In the genomic region with DNA sequence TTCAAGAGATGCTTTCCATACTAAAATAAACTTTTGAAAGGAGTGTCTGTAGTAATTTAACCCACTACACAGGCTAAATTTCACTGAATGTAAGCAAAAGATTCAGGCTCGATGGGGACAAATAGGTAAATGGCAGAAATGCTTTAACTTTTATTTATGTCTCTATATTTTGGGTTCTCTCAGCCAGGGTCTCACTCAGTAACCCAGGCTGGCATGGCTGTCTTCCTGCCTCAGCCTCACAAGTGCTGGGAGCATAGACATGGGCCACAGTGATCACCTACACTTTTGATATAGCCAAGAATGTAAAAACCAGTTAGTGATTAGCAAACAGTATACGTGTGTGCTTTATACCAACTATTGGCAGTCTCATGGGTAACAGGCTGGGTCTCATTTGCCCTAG, we compare ENCODE assay signal across 10 mouse cellular contexts. TPM values are rescaled to one million over a fixed set of nuclear protein-coding genes. Genes with fewer than 3 reads are reported as not detected.
DNase-seq lines count a peak whose midpoint lies in the region; ATAC-seq and TF ChIP-seq lines count a peak whose summit lies in the region.
"Had no signal": no experiment of that assay in that cellular context is flagged by ENCODE, and none has a peak within 500 bp of the region (broad histone marks: within the 10 kb centered on the region; RNA-seq: fewer than 3 reads in every experiment).

No protein-coding gene starts in this region.

- no peaks in the 10 kb centered on the region for H3K27me3 ChIP-seq in heart, embryonic 11.5 days (ENCODE audit: control insufficient read depth, insufficient read depth, low read length)
- H3K27me3 ChIP-seq in lung, postnatal 0 days (replicated peaks; ENCODE audit: insufficient read depth, low read length): no peaks in the 10 kb centered on the region
- no peaks in the 10 kb centered on the region for H3K27me3 ChIP-seq in hindbrain, postnatal 0 days (ENCODE audit: insufficient read depth, low read length)
- H3K27me3 ChIP-seq in neural tube, embryonic 13.5 days: no peaks in the 10 kb centered on the region
- H3K27me3 ChIP-seq: forebrain, embryonic 13.5 days had no signal

- no peak overlapping the region for H3K9ac ChIP-seq in heart, embryonic 11.5 days (ENCODE audit: low read depth, low read length)
- H3K9ac ChIP-seq in lung, postnatal 0 days (replicated peaks; ENCODE audit: low read depth): peak overlapping the region; percentile 58; the same call in 1 of the 2 replicates
- H3K9ac ChIP-seq in hindbrain, postnatal 0 days (replicated peaks; ENCODE audit: low read length): no peak overlapping the region
- H3K9ac ChIP-seq in neural tube, embryonic 13.5 days: no peak overlapping the region

- TF ChIP-seq EP300 in lung, postnatal 0 days (IDR thresholded peaks at IDR 0.05): no peak

- no peaks in the 10 kb centered on the region for H3K9me3 ChIP-seq in heart, embryonic 11.5 days (replicated peaks; ENCODE audit: control insufficient read depth, low read length)
- no peaks in the 10 kb centered on the region for H3K9me3 ChIP-seq in lung, postnatal 0 days (ENCODE audit: low read length)
- no peaks in the 10 kb centered on the region for H3K9me3 ChIP-seq in hindbrain, postnatal 0 days (ENCODE audit: low read length)
- H3K9me3 ChIP-seq in neural tube, embryonic 13.5 days: no peaks in the 10 kb centered on the region
- H3K9me3 ChIP-seq: forebrain, embryonic 13.5 days had no signal

- no peak overlapping the region for H3K27ac ChIP-seq in heart, embryonic 11.5 days (ENCODE audit: low read depth, low read length)
- 0 out of 2 replicates have a peak overlapping the region, but pooled peaks have one; percentile 100 for H3K27ac ChIP-seq in lung, postnatal 0 days (ENCODE audit: low read length)
- no peak overlapping the region for H3K27ac ChIP-seq in hindbrain, postnatal 0 days
- no peak overlapping the region for H3K27ac ChIP-seq in neural tube, embryonic 13.5 days (replicated peaks)

- peak overlapping the region; percentile 85 for H3K4me3 ChIP-seq in heart, embryonic 11.5 days (ENCODE audit: low read depth, low read length)
- peak overlapping the region; percentile 99; the same call in 1 of the 2 replicates for H3K4me3 ChIP-seq in lung, postnatal 0 days (ENCODE audit: low read depth, low read length)
- H3K4me3 ChIP-seq in lung, adult 2 months (replicated peaks; ENCODE audit: extremely low read depth, low read depth, low read length): no peak overlapping the region
- H3K4me3 ChIP-seq in hindbrain, postnatal 0 days (ENCODE audit: low read length): no peak overlapping the region
- no peak overlapping the region for H3K4me3 ChIP-seq in neural tube, embryonic 13.5 days

- 89% methylated on average over 2 of the region's 2 CpGs for WGBS in heart, embryonic 11.5 days (ENCODE audit: insufficient replicate concordance)
- 80% methylated on average over 2 of the region's 2 CpGs for WGBS in lung, postnatal 0 days
- WGBS in lung, adult 2 months: 68% methylated on average over 2 of the region's 2 CpGs
- 89% methylated on average over 2 of the region's 2 CpGs for WGBS in hindbrain, postnatal 0 days
- 93% methylated on average over 2 of the region's 2 CpGs for WGBS in neural tube, embryonic 13.5 days

- no peak for TF ChIP-seq POLR2A in lung, adult 2 months (IDR thresholded peaks at IDR 0.05; ENCODE audit: borderline replicate concordance, extremely low read depth, low read depth, low read length)

- DNase-seq in heart, postnatal 4 days: no peak
- DNase-seq in lung, postnatal 0 days (ENCODE audit: low spot score): no peak
- DNase-seq in lung, adult 2 months: no peak
- DNase-seq in hindbrain, postnatal 0 days (ENCODE audit: low spot score): no peak
- no peak for DNase-seq in layer of hippocampus, adult 18-20 months (ENCODE audit: low spot score in 2 of 2)
- no peak for DNase-seq in adrenal gland, adult 18-20 months (ENCODE audit: low spot score in 2 of 2)
- DNase-seq: right cerebral cortex, postnatal 4 days had no signal

- TF ChIP-seq CTCF in lung, postnatal 0 days (IDR thresholded peaks at IDR 0.05): no peak
- no peak for TF ChIP-seq CTCF in lung, adult 2 months (IDR thresholded peaks at IDR 0.05; ENCODE audit: insufficient read depth, low read length)
- TF ChIP-seq CTCF in hindbrain, postnatal 0 days (IDR thresholded peaks at IDR 0.05; ENCODE audit: low read depth): no peak

- no peak for ATAC-seq in heart, embryonic 11.5 days (replicated peaks; ENCODE audit: insufficient number of reproducible peaks, low FRiP score, low TSS enrichment)
- no peak for ATAC-seq in lung, postnatal 0 days
- no peak for ATAC-seq in hindbrain, postnatal 0 days
- ATAC-seq in neural tube, embryonic 13.5 days (ENCODE audit: low read depth): no peak
- ATAC-seq: forebrain, embryonic 13.5 days had no signal

- H3K4me2 ChIP-seq in heart, embryonic 11.5 days: peak overlapping the region; percentile 75
- H3K4me2 ChIP-seq in lung, postnatal 0 days (replicated peaks; ENCODE audit: low read depth, low read length): no peak overlapping the region; the same call in 1 of the 2 replicates
- peak overlapping the region; percentile 63; the same call in 1 of the 2 replicates for H3K4me2 ChIP-seq in hindbrain, postnatal 0 days (ENCODE audit: low read depth, low read length)
- peak overlapping the region; percentile 72 for H3K4me2 ChIP-seq in neural tube, embryonic 13.5 days

- no peaks in the 10 kb centered on the region for H3K36me3 ChIP-seq in heart, embryonic 11.5 days (ENCODE audit: control insufficient read depth, insufficient read depth, low read length)
- H3K36me3 ChIP-seq in lung, postnatal 0 days (ENCODE audit: insufficient read depth, low read length): no peaks in the 10 kb centered on the region
- H3K36me3 ChIP-seq in hindbrain, postnatal 0 days (ENCODE audit: insufficient read depth, low read length): no peaks in the 10 kb centered on the region
- no peaks in the 10 kb centered on the region for H3K36me3 ChIP-seq in neural tube, embryonic 13.5 days

- peaks cover 4% of the 10 kb centered on the region for H3K4me1 ChIP-seq in heart, embryonic 11.5 days (ENCODE audit: control insufficient read depth, insufficient read depth, low read length)
- H3K4me1 ChIP-seq in lung, postnatal 0 days (ENCODE audit: insufficient read depth, low read depth, low read length): peaks cover 2% of the 10 kb centered on the region; the same call in 1 of the 2 replicates
- H3K4me1 ChIP-seq in lung, adult 2 months (ENCODE audit: control insufficient read depth, insufficient read depth, low read length): peaks cover 9% of the 10 kb centered on the region
- H3K4me1 ChIP-seq in hindbrain, postnatal 0 days (ENCODE audit: insufficient read depth, low read length): peaks cover 6% of the 10 kb centered on the region
- H3K4me1 ChIP-seq in neural tube, embryonic 13.5 days (replicated peaks): peaks cover 17% of the 10 kb centered on the region

RNA-seq across cellular contexts. Expression of a gene that starts 1.5 kb away (rescaled TPM):
- polyA plus RNA-seq in heart, embryonic 11.5 days (2014; fragmentation: Nextera tagmentation; extraction: Ambion mirVana): 16.8 and 22.5 TPM in 2 replicates
- 10 to 100 TPM; 50.0 to 53.0 TPM for total RNA-seq in heart, postnatal 4 days (2021)
- polyA plus RNA-seq in lung, postnatal 0 days (2015; fragmentation: Nextera tagmentation; extraction: Ambion mirVana): 31.1 and 35.1 TPM in 2 replicates
- polyA plus RNA-seq in lung, adult 2 months (2012; rRNA removed): 76.7 and 85.2 TPM in 2 replicates
- 20.6 and 23.0 TPM in 2 replicates for total RNA-seq in hindbrain, postnatal 0 days (2014; rRNA removed)
- 11.5 and 11.6 TPM in 2 replicates for polyA plus RNA-seq in hindbrain, postnatal 0 days (2015; fragmentation: Nextera tagmentation; extraction: Ambion mirVana)
- 24.9 and 26.1 TPM in 2 replicates for polyA plus RNA-seq in neural tube, embryonic 13.5 days (2015; fragmentation: Nextera tagmentation; extraction: Ambion mirVana)
- total RNA-seq in layer of hippocampus, adult 18-20 months (2021): 10 to 100 TPM; 33.0 to 36.7 TPM
- total RNA-seq in adrenal gland, adult 18-20 months (2021): 10 to 100 TPM; 54.9 to 55.1 TPM

Comparison
In these comparisons a context has a peak if more than half of its experiments do, and no peak if none do; other contexts are left out.
1. H3K4me3 ChIP-seq: peak in heart, embryonic 11.5 days (single experiment) and lung, postnatal 0 days (single experiment); none in lung, adult 2 months (single experiment), hindbrain, postnatal 0 days (single experiment) and neural tube, embryonic 13.5 days (single experiment).